Mouse (Mus musculus) 416B (cell line): ENCODE results near the gene Stat1.
A peak's percentile ranks its signal among the peaks of the same experiment; 100 is the strongest.

ENCODE experiments used
- DNase-seq: peaks from one replicate; pipeline ENCODE4 v3.0.0; 2011; ENCODE audit warnings: low read depth

Stat1 gene

DNA sequence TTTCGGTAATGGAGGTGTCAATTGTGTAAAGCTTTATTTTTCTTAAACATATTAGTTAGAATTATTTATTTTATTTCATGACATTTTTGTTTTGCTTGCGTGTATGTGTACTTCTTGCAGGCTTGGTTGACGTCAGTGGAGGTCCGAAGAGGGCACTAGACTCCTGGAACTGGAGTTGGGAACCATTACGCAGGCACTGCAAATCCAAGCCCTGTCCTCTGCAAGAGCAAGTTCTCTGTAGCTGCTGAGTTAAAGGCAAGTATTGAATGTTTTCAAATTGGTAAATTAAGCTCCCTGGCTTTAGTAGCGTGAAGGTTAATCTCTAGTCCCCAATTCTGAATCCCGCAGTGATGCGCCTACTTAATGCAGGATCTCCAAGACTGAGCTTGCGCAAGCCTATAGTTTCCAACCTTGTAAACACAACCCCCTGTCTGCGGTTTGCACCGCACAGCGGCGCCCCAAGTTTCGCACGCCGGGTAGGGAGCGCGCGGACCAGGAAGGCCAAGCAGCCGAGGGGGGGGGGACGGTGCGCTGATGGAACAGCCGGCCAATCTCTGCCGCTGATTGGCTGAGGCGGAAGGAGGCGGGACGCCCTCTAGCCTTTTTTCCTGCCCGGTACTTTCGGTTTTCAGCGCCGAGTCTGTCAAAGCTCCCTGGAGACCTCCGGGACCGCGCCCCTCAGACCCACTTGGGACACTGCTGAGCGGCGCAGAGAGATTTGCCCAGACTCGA is at the start of gene Stat1:
TSS of gene Stat1 (plus strand) at position 581 of the 732 bp plus-strand sequence.
- DNase-seq: peak; percentile 92

DNA sequence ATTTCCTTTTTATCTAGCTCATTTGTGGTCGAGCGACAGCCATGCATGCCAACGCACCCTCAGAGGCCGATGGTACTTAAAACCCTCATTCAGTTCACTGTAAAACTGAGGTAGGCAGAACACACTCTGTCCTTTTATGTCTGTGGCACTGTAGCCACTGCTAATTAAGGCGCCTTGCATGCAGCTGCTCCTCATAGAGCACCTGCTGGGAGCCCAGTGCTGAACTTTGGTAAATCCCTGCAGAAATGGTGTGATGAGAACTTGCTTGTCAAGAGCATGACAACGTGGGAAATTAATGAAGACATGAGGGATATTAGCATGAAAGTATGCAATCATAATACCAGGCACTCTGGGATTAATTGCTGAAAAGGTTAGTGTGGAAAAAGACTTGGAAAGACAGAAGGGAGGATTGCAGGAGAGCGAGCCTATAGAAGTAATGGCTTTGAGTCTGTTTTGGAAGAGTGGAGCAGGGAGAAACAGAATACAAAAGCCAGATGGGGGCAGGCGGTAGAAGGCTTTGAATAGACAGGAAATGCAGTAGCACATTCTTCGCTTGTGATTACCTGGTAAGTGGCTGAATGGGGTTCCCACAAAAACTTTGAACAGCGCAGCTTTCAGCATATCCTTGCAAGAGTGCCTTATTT is 39.4 kb upstream of the Stat1 start:
- no peak for DNase-seq

DNA sequence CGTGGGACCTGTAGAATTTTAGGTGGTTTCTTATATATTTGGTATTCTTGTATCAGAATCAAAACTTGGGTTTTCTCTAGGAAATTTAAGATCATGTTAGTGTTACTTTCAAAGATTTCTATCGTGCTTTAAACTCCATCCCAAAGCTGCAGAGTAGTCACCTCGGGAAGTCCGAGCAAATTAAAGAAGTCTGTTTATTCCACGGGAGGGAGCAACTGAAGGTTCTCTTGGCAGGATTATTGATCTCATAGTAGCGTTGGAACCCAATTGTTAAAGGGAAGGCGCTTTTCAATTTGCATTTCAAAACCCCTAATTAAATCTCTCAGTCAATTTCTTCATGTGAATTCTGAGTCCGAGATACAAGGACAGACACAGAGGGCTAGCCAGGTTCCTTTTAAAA is 38.9 kb upstream of the Stat1 start:
- no peak for DNase-seq

DNA sequence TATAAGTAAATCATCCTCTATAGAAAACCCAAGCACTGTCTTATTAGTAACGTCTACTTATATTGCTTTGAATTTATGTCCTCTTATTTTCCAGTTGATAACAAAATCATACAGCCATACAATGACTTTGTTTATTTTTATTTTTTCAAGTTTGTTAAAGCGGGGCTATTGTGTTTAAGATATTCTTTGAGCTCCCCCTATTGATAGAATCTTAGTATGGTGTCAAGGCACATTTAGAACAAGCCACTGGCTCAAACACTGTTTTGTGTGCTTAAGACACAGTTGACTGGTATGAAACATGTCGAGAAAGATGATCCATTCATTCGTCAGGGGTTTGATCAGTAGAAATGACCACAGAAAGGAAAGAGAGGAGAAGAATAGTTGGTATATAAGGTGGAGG is 33.0 kb upstream of the Stat1 start:
- DNase-seq: peak; percentile 62

- no peak for DNase-seq
Measured at GRCm38 (mm10) chr1:52087128-52087527, 32.1 kb upstream of the Stat1 start.

DNA sequence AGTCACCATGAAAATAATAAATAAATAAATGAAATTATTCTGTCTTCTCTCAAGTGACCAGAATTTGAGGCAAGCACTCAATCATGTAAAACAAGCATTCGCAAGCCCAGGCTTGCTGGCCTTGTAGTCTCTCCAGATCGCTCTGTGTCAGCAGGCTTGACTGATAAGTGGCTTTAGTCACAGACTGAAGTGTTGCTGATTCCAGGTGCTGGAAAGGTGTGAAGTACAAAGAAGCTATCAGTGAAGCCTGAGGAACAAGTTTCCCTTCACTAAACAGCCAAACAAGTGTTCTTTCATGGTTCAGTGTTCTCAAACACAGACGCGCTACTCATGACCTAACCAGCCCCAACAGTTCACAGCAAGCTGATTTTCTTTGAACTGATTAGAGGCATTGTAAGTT is 30.6 kb upstream of the Stat1 start:
- DNase-seq: no peak

DNA sequence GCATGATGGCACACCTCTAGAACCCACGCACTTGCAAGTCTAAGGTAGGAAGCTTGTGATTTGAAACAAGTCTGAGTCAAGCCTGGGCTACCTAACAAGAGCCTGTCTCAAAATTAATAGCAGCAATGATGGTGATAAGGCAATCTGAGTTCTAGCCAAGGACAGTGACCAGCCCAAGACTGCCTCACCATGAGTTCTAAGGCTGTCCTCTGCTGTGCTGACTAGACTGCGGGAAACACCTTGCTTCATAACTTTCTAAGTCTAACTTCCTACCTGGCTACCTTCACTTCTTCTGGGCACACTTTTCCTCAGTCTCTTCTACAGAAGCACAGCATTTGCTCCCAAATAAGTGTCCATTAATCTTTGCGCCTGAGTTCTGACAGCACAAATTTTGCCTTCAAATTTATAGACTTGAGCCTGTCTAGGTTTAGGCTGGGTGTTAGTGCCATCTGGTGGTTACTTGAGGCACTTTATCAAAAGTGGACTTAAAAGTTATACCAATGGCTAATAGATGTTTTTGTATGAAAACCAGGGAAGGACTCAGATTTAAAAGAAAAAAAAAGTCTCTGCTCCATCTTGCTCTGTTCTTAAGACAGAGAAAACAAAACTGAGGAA is 20.5 kb upstream of the Stat1 start:
- DNase-seq: peak; percentile 79

DNA sequence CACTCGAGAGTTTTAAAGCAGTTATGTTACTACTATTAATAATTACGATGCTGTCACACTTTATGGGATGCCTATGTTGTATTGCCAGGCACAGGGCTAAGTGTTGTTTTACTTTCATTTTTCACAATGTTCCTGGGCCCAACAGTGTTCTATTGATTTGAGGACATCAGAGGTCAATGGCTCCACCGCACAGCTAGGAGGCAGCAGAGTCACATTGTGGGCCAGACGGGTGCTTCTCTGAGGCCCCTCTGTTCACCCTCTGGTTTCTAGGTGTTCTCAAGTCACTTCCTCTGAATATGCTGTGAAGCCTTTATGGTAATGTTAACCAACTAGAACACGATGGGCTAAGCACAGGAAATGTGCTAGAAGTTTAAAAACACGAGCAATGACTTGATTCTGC is 18.7 kb upstream of the Stat1 start:
- DNase-seq: peak; percentile 68

GRCm38 (mm10) chr1:52102795-52103194 is 16.4 kb upstream of the Stat1 start:
- no peak for DNase-seq

DNA sequence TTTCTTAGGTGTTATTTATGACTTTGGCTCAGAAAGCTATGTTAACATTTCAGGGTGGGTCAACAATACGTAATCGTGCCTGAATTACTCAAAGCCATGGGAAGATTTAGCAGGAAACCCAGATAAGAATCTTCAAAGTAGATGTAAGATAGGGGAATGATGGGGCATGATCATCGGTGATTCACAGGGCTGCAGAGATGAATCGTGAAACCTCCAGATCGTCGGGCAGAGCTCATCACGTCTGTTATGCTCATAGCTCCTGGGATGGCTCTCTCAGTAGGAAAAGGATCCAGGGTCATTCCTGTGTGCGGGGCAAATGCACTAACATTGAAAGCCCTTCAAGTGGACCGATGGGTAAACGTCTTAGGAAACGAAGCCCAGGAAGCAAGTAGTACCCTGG is 12.0 kb upstream of the Stat1 start:
- no peak for DNase-seq

DNA sequence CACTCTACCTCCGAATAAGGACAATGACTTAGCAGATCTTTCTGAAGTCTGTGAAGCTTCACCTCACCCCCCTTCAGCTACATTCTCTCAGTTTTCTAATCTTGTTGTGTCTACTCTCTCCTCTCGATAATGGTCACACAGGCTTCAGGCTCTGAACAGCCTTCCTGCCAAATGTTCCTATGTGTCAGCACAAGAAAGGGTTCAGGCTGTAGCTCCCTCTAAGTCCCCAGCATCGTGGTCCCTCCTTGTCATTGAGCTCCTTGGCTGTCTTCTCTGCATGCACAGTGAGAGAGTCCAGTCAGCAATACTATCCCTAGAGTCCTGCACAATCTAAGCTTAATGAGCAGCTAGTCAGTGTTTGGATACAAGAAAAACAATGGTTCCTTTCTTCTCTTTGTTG is 8.0 kb upstream of the Stat1 start:
- DNase-seq: no peak

DNA sequence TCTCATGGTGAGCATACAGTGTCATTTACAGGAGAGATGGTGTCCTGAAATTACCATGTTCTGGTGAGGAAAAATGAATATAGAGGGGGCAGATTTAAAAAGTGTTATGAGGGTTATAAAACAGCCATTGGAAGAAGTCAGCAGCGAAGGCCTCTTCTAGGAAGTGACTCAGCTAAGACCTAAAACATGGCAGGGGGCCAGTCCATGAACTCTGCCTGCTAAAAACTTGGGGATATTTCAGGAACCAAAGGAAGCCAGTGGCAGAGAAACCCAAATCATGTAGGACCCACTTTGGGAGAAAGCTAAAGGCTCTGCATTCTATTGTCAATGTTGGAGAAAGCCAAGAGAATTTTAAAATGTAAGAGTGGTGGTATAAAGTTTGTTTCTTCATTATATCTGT is 6.9 kb upstream of the Stat1 start:
- DNase-seq: peak; percentile 66

GRCm38 (mm10) chr1:52113067-52113665 is 6.1 kb upstream of the Stat1 start:
- DNase-seq: no peak

- DNase-seq: peak; percentile 97
Measured at GRCm38 (mm10) chr1:52113666-52114069, 5.6 kb upstream of the Stat1 start.

DNA sequence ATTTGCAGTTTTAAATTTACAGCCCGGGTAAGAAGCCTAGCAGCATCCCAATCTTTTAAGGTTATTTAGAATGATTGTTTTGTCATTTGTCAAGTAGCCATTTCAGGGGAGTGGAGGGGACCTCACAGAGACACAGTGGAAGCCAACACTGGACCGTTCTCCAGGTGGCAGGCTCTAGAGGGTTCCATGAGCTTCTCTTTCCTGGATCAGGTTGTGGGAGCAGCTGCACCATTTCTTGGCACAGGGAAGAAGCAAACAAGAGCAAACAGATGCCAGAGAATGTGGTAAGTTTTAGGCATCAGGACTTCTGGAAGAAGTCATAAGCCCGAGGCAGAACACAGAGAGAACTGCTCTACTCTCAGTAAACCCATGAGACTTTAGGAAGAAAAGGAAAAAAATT is 2.8 kb upstream of the Stat1 start:
- DNase-seq: no peak

GRCm38 (mm10) chr1:52117777-52118176 is 1.5 kb upstream of the Stat1 start:
- DNase-seq: no peak

GRCm38 (mm10) chr1:52119691-52120090 is 451 bp downstream of the Stat1 start:
- peak; percentile 36 for DNase-seq

- no peak for DNase-seq
Measured at GRCm38 (mm10) chr1:52120191-52120590, 951 bp downstream of the Stat1 start.

DNA sequence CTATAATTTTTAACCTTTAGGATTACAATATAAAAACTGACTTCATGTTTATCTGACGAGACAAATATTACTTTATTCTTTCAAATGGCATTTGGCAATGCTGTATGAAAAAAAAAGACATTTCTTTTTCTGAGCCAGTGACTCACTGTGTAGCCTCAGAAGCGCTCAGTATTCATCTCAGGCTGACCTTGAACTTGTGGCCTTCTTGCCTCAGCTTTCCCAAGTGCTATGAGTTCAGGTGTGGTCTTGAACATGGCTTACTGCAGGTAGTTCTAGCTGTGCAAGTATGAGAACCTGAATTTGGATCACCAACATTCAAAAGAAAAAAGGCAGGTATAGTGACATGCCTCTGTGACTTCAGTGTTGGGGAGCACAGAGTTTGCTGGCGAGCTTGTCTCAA is 1.8 kb downstream of the Stat1 start:
- peak; percentile 22 for DNase-seq

- no peak for DNase-seq
Measured at GRCm38 (mm10) chr1:52124818-52125217, 5.6 kb downstream of the Stat1 start.

DNA sequence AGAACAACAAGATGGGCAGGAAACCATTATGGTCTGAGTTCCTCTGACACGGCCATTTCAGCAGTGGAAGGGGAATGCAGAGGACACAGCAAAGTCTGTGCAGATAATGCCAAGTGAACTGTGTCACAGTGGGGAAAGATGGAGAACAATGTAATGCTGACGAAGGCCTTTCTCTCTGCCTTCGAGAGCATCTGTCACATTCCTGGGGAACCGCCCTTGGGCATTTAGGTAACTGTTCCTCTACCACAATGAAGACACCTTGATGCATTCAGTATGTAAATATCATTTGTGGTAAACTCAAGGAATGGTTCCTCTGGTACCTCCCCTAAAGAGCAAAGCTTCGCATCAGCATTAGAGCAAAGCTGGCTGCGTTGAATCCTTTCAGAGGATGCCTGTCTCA is 8.1 kb downstream of the Stat1 start:
- DNase-seq: no peak

DNA sequence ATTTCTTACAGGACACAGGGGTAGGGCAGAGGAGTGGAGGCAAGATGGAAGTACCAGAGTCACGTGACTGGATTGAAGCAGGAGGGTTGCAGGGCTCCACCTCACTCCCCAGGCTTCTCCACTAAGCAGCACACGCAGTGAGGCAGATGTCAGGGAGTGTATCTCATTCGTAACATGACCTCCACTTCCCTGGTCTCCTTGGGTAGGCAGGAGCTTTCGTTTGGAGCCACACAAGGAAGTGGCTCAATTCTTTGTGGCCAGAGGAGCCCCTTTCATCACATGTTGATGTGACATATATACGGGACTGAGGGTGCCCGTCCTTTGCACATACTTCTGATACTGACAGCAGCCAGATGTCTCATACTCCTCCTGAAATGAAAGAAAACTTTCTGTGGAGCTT is 10.6 kb downstream of the Stat1 start:
- peak; percentile 72 for DNase-seq

DNA sequence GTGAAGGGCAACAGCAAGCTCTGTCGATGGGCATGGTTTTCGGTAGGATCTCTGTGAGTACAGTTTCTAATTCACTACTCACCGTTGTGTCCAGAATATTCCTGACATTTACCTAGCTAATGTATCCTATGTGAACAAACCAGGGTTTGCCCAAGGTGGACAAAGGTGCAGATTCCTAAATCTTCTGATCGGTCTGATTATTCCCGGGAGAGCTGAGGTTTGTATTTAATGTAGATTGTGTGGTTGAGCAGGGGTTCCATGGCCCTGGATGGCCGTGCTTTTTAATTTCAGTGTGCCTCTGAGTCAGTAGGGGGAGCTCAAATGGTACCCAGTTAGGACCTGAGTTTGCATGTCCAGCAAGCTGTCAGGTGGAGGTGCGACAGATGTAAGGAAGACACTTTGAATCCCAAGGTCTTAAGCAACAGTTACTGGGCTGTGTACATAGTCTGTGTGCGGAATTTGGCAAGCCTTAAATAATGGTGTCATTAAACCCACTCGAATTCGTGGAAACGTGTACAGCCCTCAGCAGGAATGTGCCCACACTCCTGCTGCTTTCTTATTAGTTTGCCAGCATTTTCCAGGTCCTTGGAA is 12.6 kb downstream of the Stat1 start:
- no peak for DNase-seq
